Mouse (Mus musculus): ENCODE measurements around the gene Relb. TPM values are rescaled to one million over a fixed set of nuclear protein-coding genes. Genes with fewer than 3 reads are reported as not detected.
A peak's percentile ranks its signal among the peaks of the same experiment; 100 is the strongest.

The Relb gene
- polyA plus RNA-seq, 1 experiment = 25.7 TPM

GRCm38 (mm10) chr7:19577141-19577852, 51.9 kb downstream of the Relb start, which contains the start of the genes Zfp296 and Gemin7:
Gene Zfp296, plus strand, starts transcription at chr7:19577287.
Gene Gemin7, minus strand, starts transcription at chr7:19577595.
- no peak for TF ChIP-seq CEBPB (IDR thresholded peaks at IDR 0.05; ENCODE audit: insufficient read depth, poor library complexity, severe bottlenecking)
- TF ChIP-seq REST (IDR thresholded peaks at IDR 0.05; ENCODE audit: insufficient read depth, insufficient read length) = no peak
- no peak for TF ChIP-seq E2F4 (IDR thresholded peaks at IDR 0.05; ENCODE audit: insufficient read depth)
- no peak for TF ChIP-seq MAX (IDR thresholded peaks at IDR 0.05; ENCODE audit: low read depth)
- TF ChIP-seq POLR2A (IDR thresholded peaks at IDR 0.05; ENCODE audit: insufficient read length, low read depth) = no peak
- no peak for TF ChIP-seq USF1 (IDR thresholded peaks at IDR 0.05; ENCODE audit: low read depth)
- no peak for TF ChIP-seq TCF12 (IDR thresholded peaks at IDR 0.05; ENCODE audit: insufficient read depth, poor library complexity, severe bottlenecking)
- TF ChIP-seq MYOG (IDR thresholded peaks at IDR 0.05; ENCODE audit: control insufficient read depth in 1 of 3, insufficient read depth in 1 of 3, insufficient read length in 2 of 3, low read depth in 2 of 3) = no peak
- no peak for TF ChIP-seq MYOD1 (IDR thresholded peaks at IDR 0.05; ENCODE audit: control insufficient read depth in 1 of 3, insufficient read length in 2 of 3, low read depth in 2 of 3)
- no peak for TF ChIP-seq POLR2AphosphoS2 (IDR thresholded peaks at IDR 0.05; ENCODE audit: insufficient read length, low read depth)
- no peak for TF ChIP-seq TCF3 (IDR thresholded peaks at IDR 0.05; ENCODE audit: insufficient read length, low read depth)
- TF ChIP-seq SRF (IDR thresholded peaks at IDR 0.05; ENCODE audit: control insufficient read depth, insufficient read length, low read depth) = no peak
- H3K4me2 ChIP-seq (ENCODE audit: low read depth) = peak within 1 kb of the TSS; percentile 93
- H3K27me3 ChIP-seq (ENCODE audit: control insufficient read depth, insufficient read depth, insufficient read length) = no peaks in the 10 kb centered on the region
- H3K79me2 ChIP-seq (ENCODE audit: control insufficient read depth, insufficient read depth) = peaks cover 7% of the 10 kb centered on the region
- H3K36me3 ChIP-seq (ENCODE audit: control insufficient read depth, insufficient read depth) = no peaks in the 10 kb centered on the region
- peak within 1 kb of the TSS; percentile 30 for H3K4me3 ChIP-seq
- peak within 1 kb of the TSS; percentile 8 for H3ac ChIP-seq (ENCODE audit: control insufficient read depth, insufficient read length)

GRCm38 (mm10) chr7:19575559-19575958, 53.7 kb downstream of the Relb start:
- no peak for TF ChIP-seq MYOG (IDR thresholded peaks at IDR 0.05; ENCODE audit: control insufficient read depth in 1 of 3, insufficient read depth in 1 of 3, insufficient read length in 2 of 3, low read depth in 2 of 3)
- no peak for TF ChIP-seq MAX (IDR thresholded peaks at IDR 0.05; ENCODE audit: low read depth)
- no peak for TF ChIP-seq CEBPB (IDR thresholded peaks at IDR 0.05; ENCODE audit: insufficient read depth, poor library complexity, severe bottlenecking)
- TF ChIP-seq USF1 (IDR thresholded peaks at IDR 0.05; ENCODE audit: low read depth) = no peak
- TF ChIP-seq SRF (IDR thresholded peaks at IDR 0.05; ENCODE audit: control insufficient read depth, insufficient read length, low read depth) = no peak
- no peak for TF ChIP-seq POLR2A (IDR thresholded peaks at IDR 0.05; ENCODE audit: insufficient read length, low read depth)
- TF ChIP-seq TCF12 (IDR thresholded peaks at IDR 0.05; ENCODE audit: insufficient read depth, poor library complexity, severe bottlenecking) = no peak
- TF ChIP-seq MYOD1 (IDR thresholded peaks at IDR 0.05; ENCODE audit: control insufficient read depth in 1 of 3, insufficient read length in 2 of 3, low read depth in 2 of 3) = no peak
- TF ChIP-seq REST (IDR thresholded peaks at IDR 0.05; ENCODE audit: insufficient read depth, insufficient read length) = no peak
- Histone ChIP-seq H3K4me2 (ENCODE audit: low read depth) (no peak overlapping the region), H3K27me3 (ENCODE audit: control insufficient read depth, insufficient read depth, insufficient read length) (no peaks in the 10 kb centered on the region)

GRCm38 (mm10) chr7:19573776-19574140, 55.5 kb downstream of the Relb start:
- peaks cover 39% of the 10 kb centered on the region for H3K79me2 ChIP-seq (ENCODE audit: control insufficient read depth, insufficient read depth)
- H3ac ChIP-seq (ENCODE audit: control insufficient read depth, insufficient read length) = peak overlapping the region; percentile 91
- no peaks in the 10 kb centered on the region for H3K27me3 ChIP-seq (ENCODE audit: control insufficient read depth, insufficient read depth, insufficient read length)
- peaks cover 8% of the 10 kb centered on the region for H3K36me3 ChIP-seq (ENCODE audit: control insufficient read depth, insufficient read depth)
- H3K4me2 ChIP-seq (ENCODE audit: low read depth) = peak overlapping the region; percentile 86
- H3K4me3 ChIP-seq = peak overlapping the region; percentile 82
- TF ChIP-seq MYOD1 (IDR thresholded peaks at IDR 0.05; ENCODE audit: control insufficient read depth in 1 of 3, insufficient read length in 2 of 3, low read depth in 2 of 3) (no peak), TCF3 (IDR thresholded peaks at IDR 0.05; ENCODE audit: insufficient read length, low read depth) (no peak), MYOG (IDR thresholded peaks at IDR 0.05; ENCODE audit: control insufficient read depth in 1 of 3, insufficient read depth in 1 of 3, insufficient read length in 2 of 3, low read depth in 2 of 3) (no peak), USF1 (IDR thresholded peaks at IDR 0.05; ENCODE audit: low read depth) (no peak)

More at GRCm38 (mm10) chr7:19575559-19575958, 53.7 kb downstream of the Relb start:
- no peak overlapping the region for H3ac ChIP-seq (ENCODE audit: control insufficient read depth, insufficient read length)
- H3K4me3 ChIP-seq = no peak overlapping the region
- no peaks in the 10 kb centered on the region for H3K36me3 ChIP-seq (ENCODE audit: control insufficient read depth, insufficient read depth)
- H3K79me2 ChIP-seq (ENCODE audit: control insufficient read depth, insufficient read depth) = peaks cover 22% of the 10 kb centered on the region

GRCm38 (mm10) chr7:19572926-19573775, 56.1 kb downstream of the Relb start:
- Histone ChIP-seq H3K4me3 (peak overlapping the region; percentile 82), H3K27me3 (ENCODE audit: control insufficient read depth, insufficient read depth, insufficient read length) (no peaks in the 10 kb centered on the region), H3K36me3 (ENCODE audit: control insufficient read depth, insufficient read depth) (peaks cover 8% of the 10 kb centered on the region), H3K79me2 (ENCODE audit: control insufficient read depth, insufficient read depth) (peaks cover 43% of the 10 kb centered on the region), H3K4me2 (ENCODE audit: low read depth) (peak overlapping the region; percentile 95), H3ac (ENCODE audit: control insufficient read depth, insufficient read length) (peak overlapping the region; percentile 91)
- TF ChIP-seq POLR2A (IDR thresholded peaks at IDR 0.05; ENCODE audit: insufficient read length, low read depth) = peak; percentile 87
- peak; percentile 87 for TF ChIP-seq POLR2AphosphoS2 (IDR thresholded peaks at IDR 0.05; ENCODE audit: insufficient read length, low read depth)
- TF ChIP-seq MAX (IDR thresholded peaks at IDR 0.05; ENCODE audit: low read depth) = no peak

GRCm38 (mm10) chr7:19569647-19570046, 59.6 kb downstream of the Relb start:
- Histone ChIP-seq H3ac (ENCODE audit: control insufficient read depth, insufficient read length) (no peak overlapping the region), H3K4me2 (ENCODE audit: low read depth) (no peak overlapping the region), H3K27me3 (ENCODE audit: control insufficient read depth, insufficient read depth, insufficient read length) (no peaks in the 10 kb centered on the region), H3K79me2 (ENCODE audit: control insufficient read depth, insufficient read depth) (peaks cover 43% of the 10 kb centered on the region), H3K36me3 (ENCODE audit: control insufficient read depth, insufficient read depth) (peaks cover 12% of the 10 kb centered on the region), H3K4me3 (no peak overlapping the region)
- TF ChIP-seq POLR2AphosphoS2 (IDR thresholded peaks at IDR 0.05; ENCODE audit: insufficient read length, low read depth) = no peak
- no peak for TF ChIP-seq MAX (IDR thresholded peaks at IDR 0.05; ENCODE audit: low read depth)
- no peak for TF ChIP-seq TCF3 (IDR thresholded peaks at IDR 0.05; ENCODE audit: insufficient read length, low read depth)
- no peak for TF ChIP-seq MYOG (IDR thresholded peaks at IDR 0.05; ENCODE audit: control insufficient read depth in 1 of 3, insufficient read depth in 1 of 3, insufficient read length in 2 of 3, low read depth in 2 of 3)
- TF ChIP-seq REST (IDR thresholded peaks at IDR 0.05; ENCODE audit: insufficient read depth, insufficient read length) = no peak
- TF ChIP-seq USF1 (IDR thresholded peaks at IDR 0.05; ENCODE audit: low read depth) = no peak
- TF ChIP-seq TCF12 (IDR thresholded peaks at IDR 0.05; ENCODE audit: insufficient read depth, poor library complexity, severe bottlenecking) = no peak
- no peak for TF ChIP-seq POLR2A (IDR thresholded peaks at IDR 0.05; ENCODE audit: insufficient read length, low read depth)
- TF ChIP-seq E2F4 (IDR thresholded peaks at IDR 0.05; ENCODE audit: insufficient read depth) = no peak
- TF ChIP-seq CEBPB (IDR thresholded peaks at IDR 0.05; ENCODE audit: insufficient read depth, poor library complexity, severe bottlenecking) = no peak
- no peak for TF ChIP-seq MYOD1 (IDR thresholded peaks at IDR 0.05; ENCODE audit: control insufficient read depth in 1 of 3, insufficient read length in 2 of 3, low read depth in 2 of 3)
- TF ChIP-seq SRF (IDR thresholded peaks at IDR 0.05; ENCODE audit: control insufficient read depth, insufficient read length, low read depth) = no peak

All from myocyte (in vitro differentiated cells).